Mouse (Mus musculus) liver, embryonic 16.5 days (tissue): Measurements from ENCODE around the gene Alk. TPM values are rescaled to one million over a fixed set of nuclear protein-coding genes. Genes with fewer than 3 reads are reported as not detected.

Source experiments
- ATAC-seq: fragments of 200-750 bp; cut with Nextera tagmentation; 2 replicates; pipeline ENCODE4 v1.8.0; 2017; ENCODE audit warnings: low read depth, mild to moderate bottlenecking, moderate number of reproducible peaks, moderate library complexity
- H3K27ac ChIP-seq: fragments of 300-500 bp; sonication (generic); 2 replicates; pipeline ENCODE4 v1.5.1; 2014; ENCODE audit warnings: mild to moderate bottlenecking, low read length
- H3K27me3 ChIP-seq: fragments of 300-500 bp; sonication (generic); 2 replicates; pipeline ENCODE4 v1.6.1; 2014; ENCODE audit warnings: low read depth, low read length, mixed read lengths; ENCODE audit not compliant: control insufficient read depth, insufficient read depth
- H3K36me3 ChIP-seq: fragments of 300-500 bp; sonication (generic); 2 replicates; pipeline ENCODE4 v1.6.1; 2014; ENCODE audit warnings: mild to moderate bottlenecking; ENCODE audit not compliant: control insufficient read depth, insufficient read depth
- H3K4me1 ChIP-seq: fragments of 300-500 bp; sonication (generic); 2 replicates; pipeline ENCODE4 v1.6.1; 2014; ENCODE audit warnings: low read depth, low read length, mixed read lengths; ENCODE audit not compliant: control insufficient read depth
- H3K4me2 ChIP-seq: fragments of 300-500 bp; sonication (generic); 2 replicates; pipeline ENCODE4 v1.6.1; 2014; ENCODE audit warnings: low read depth, low read length, mixed read lengths
- H3K4me3 ChIP-seq: fragments of 300-500 bp; sonication (generic); 2 replicates; pipeline ENCODE4 v1.5.1; 2014; ENCODE audit warnings: low read depth, mild to moderate bottlenecking, low read length
- H3K9ac ChIP-seq: fragments of 300-500 bp; sonication (generic); 2 replicates; pipeline ENCODE4 v1.6.1; 2014; ENCODE audit warnings: low read depth, low read length
- H3K9me3 ChIP-seq: fragments of 300-500 bp; sonication (generic); replicated peaks from 2 replicates; pipeline ENCODE4 v1.6.1; 2016; ENCODE audit warnings: low read length; ENCODE audit not compliant: control insufficient read depth
- WGBS: fragments of 180-500 bp; shearing (Covaris S2); extraction: QIAGEN DNeasy Blood & Tissue Kit; methylation state at CpG from one replicate; pipeline ENCODE4 v1.1.7; 2014; ENCODE audit not compliant: insufficient replicate concordance; 5-methylcytosine and 5-hydroxymethylcytosine counted together
- polyA plus RNA-seq: library from polyadenylated mRNA; unstranded; fragments of >200 nt; fragmentation: Nextera tagmentation; extraction: Ambion mirVana; gene quantifications from 2 replicates; pipeline ENCODE4 v1.2.1, GENCODE M21; 2015

The Alk gene
- polyA plus RNA-seq, 1 experiment from 2014 or later: 0.07 TPM

DNA sequence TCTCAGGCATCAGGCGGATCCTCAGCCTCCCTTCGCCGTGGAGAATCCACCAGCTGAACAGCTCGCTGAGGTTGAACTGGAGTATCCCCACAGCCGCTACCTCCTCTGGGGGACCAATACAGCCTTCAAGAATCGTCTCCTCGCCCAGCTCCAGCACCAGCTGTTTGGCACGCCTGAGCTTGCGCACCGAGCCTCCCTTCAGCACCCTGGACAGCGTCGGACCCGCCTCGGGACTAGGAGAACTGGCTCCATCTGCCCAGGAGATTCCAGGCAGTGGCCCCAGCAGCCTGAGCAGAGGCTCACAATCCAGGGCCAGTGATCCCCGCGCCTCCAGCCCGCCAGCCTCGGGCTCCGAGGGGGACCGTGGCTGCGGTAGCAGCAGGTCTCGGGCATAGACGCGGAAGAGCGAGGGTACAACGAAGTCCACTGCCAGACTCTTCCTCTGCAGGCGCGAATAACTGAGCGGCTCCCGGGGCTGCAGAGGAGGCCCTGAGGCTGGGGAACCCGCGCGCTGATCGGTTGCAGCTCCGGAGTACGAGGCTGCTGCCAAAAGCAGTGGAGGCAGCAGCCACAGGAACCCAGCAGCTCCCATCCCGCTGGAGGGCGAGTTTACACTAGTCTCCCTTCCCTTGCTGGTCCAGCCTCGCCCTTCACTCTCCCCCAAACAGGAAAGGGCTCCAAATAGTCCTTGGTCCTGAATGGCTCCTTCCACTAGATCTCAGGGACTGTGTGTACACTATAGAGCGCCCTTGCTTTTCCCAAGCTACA lies 1.1 kb downstream of the Alk start:
- Histone ChIP-seq H3K27ac (no peak overlapping the region), H3K27me3 (peaks cover 25% of the 10 kb centered on the region), H3K36me3 (no peaks in the 10 kb centered on the region), H3K4me3 (no peak overlapping the region), H3K4me1 (no peaks in the 10 kb centered on the region; the same call in 1 of the 2 replicates), H3K9ac (no peak overlapping the region), H3K9me3 (no peaks in the 10 kb centered on the region), H3K4me2 (no peak overlapping the region)
- 2% methylated on average over 40 of the region's 40 CpGs for WGBS
- ATAC-seq: no peak

DNA sequence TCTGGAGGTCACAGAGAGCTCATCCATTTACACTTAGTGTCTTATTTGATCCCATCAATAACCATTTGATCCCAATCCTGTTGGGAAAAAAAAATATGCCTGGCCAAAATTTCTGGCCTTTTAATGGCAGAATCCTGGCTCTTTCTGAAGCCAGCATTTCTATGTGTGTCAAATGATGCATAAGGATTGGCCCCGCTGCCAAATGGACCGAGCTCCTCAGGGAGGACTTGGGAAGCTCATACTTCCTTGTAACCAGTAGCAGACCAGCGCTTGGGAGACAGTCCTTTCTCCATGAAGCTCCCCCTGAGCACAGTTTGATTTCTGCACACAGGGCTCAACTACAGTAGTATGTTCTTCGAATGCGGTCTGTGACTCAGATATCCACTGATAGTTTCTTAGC lies 3.6 kb downstream of the Alk start:
- Histone ChIP-seq H3K9me3 (no peaks in the 10 kb centered on the region), H3K36me3 (no peaks in the 10 kb centered on the region), H3K27ac (no peak overlapping the region), H3K4me2 (no peak overlapping the region), H3K4me1 (no peaks in the 10 kb centered on the region; the same call in 1 of the 2 replicates), H3K4me3 (no peak overlapping the region), H3K9ac (no peak overlapping the region), H3K27me3 (peaks cover 25% of the 10 kb centered on the region)
- 72% methylated on average over 5 of the region's 5 CpGs for WGBS
- no peak for ATAC-seq

DNA sequence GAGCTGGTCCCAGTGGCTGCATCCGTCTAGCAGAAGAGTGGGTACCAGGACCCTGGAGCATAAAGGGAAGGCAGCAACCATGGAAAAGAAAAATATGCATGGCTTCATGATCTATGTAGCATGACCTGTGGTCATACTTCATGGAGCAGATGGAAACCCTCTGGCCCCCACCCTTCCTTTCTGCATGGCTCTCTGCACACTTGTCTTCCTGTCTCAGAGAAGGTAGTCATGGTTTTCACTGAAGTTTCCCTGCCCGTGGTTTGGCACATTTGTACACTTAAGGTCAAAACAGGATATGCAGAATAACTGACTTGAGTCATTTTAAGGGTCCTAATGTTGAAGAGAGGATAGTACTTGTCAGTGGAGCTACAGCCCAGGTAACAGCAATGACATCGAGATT lies 16.8 kb downstream of the Alk start:
- 41% methylated on average over 3 of the region's 3 CpGs for WGBS

DNA sequence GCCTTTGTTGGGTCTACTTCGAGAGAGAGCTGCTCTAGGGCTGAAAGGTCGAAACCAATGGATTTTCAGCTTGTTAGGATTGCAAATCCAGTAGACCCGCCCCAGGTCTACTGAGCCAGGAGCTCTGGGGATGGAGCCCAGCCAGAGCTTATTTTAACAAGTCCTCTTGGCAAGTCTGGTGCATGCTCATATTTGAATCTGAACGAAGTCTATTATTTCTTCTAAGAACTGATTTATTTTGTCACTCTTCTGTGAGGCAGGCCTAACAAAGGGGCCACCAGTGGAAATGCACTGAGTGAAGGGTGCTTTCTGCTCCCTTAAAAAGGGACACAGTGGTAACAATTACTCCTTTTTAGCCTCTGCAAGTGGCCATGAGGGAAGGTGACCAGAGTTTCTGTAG lies 24.3 kb downstream of the Alk start:
- Histone ChIP-seq H3K4me2 (no peak overlapping the region), H3K9me3 (0 out of 2 replicates have a peak, but pooled peaks cover 2% of the 10 kb centered on the region), H3K27me3 (no peaks in the 10 kb centered on the region), H3K36me3 (no peaks in the 10 kb centered on the region), H3K4me3 (no peak overlapping the region), H3K9ac (no peak overlapping the region), H3K27ac (no peak overlapping the region), H3K4me1 (no peaks in the 10 kb centered on the region)
- WGBS: 51% methylated on average over 4 of the region's 4 CpGs
- ATAC-seq: no peak

More for the DNA sequence above, 16.8 kb downstream of the Alk start:
- Histone ChIP-seq H3K9me3 (0 out of 2 replicates have a peak, but pooled peaks cover 2% of the 10 kb centered on the region), H3K36me3 (no peaks in the 10 kb centered on the region), H3K27me3 (no peaks in the 10 kb centered on the region), H3K4me1 (no peaks in the 10 kb centered on the region), H3K27ac (no peak overlapping the region), H3K9ac (no peak overlapping the region), H3K4me3 (no peak overlapping the region), H3K4me2 (no peak overlapping the region)
- peak; percentile 11; the same call in 1 of the 2 replicates for ATAC-seq

DNA sequence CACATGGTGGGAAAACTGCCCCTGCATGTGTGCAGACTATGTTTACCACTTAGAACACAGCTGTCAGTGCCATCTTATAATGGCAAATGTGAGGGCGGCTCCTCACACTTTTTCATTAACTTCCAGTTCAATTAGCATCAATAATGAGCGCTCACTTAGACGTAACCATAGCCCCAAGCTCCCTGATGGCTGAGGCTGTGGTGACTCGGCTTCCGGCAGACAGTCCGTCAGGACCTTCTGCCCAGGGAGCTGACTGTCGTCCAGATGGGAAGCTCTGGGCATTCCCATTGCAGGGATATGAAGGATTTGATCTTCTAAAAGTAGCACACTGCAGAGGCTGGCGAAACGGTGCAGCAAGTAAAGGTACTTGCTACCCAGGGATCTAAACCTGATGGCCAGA lies 25.1 kb downstream of the Alk start:
- Histone ChIP-seq H3K4me2 (no peak overlapping the region), H3K4me1 (no peaks in the 10 kb centered on the region), H3K27ac (no peak overlapping the region), H3K9ac (no peak overlapping the region), H3K4me3 (no peak overlapping the region), H3K27me3 (no peaks in the 10 kb centered on the region), H3K9me3 (0 out of 2 replicates have a peak, but pooled peaks cover under 1% of the 10 kb centered on the region), H3K36me3 (no peaks in the 10 kb centered on the region)
- WGBS: 74% methylated on average over 9 of the region's 9 CpGs
- ATAC-seq: no peak

DNA sequence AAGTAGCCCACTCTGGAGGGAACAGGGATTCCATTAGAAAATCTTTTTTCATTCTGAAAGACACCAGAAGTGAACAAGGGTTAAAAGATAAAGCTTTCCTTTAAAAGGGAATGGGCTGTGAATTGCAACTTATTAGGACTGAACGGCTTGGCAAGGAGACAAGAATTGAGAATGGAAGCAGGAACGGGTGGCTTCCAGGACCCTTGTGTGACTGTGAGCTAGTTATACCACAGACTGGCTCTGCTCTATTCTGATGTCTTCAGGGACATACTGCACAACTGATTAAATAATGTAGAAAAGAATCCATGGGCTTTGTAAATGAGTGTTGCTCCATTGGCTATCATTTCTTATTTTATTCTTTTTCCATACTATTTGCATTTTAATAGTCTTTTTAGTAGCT lies 33.0 kb downstream of the Alk start:
- no peak overlapping the region for H3K9ac ChIP-seq
- H3K4me3 ChIP-seq: no peak overlapping the region
- no peak for ATAC-seq
- no peaks in the 10 kb centered on the region for H3K4me1 ChIP-seq
- 66% methylated on average over 2 of the region's 2 CpGs for WGBS
- no peaks in the 10 kb centered on the region for H3K36me3 ChIP-seq
- no peaks in the 10 kb centered on the region for H3K9me3 ChIP-seq
- no peaks in the 10 kb centered on the region for H3K27me3 ChIP-seq
- H3K27ac ChIP-seq: no peak overlapping the region
- no peak overlapping the region for H3K4me2 ChIP-seq

DNA sequence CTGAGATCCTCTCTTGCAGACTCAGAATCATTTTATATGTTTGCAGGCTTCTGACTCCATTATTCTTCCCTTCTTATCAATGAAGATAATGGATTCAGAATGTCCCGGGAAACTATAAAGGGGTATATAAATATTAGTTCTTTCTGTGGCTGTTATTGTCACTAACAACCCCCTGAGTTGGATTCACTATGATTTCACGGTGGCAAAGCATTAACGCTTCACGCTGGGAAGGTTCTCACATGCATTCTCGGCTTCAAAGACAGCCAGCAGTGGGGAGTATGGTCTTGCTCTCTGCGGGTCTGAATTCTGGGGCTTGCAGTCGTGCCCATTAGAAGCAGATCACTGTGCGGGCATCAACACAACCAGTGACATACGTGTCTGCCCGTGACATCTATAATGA lies 34.9 kb downstream of the Alk start:
- Histone ChIP-seq H3K9me3 (no peaks in the 10 kb centered on the region), H3K27ac (no peak overlapping the region), H3K4me1 (no peaks in the 10 kb centered on the region), H3K4me3 (no peak overlapping the region), H3K27me3 (no peaks in the 10 kb centered on the region), H3K36me3 (no peaks in the 10 kb centered on the region), H3K9ac (no peak overlapping the region), H3K4me2 (no peak overlapping the region)
- 60% methylated on average over 10 of the region's 10 CpGs for WGBS
- no peak for ATAC-seq

DNA sequence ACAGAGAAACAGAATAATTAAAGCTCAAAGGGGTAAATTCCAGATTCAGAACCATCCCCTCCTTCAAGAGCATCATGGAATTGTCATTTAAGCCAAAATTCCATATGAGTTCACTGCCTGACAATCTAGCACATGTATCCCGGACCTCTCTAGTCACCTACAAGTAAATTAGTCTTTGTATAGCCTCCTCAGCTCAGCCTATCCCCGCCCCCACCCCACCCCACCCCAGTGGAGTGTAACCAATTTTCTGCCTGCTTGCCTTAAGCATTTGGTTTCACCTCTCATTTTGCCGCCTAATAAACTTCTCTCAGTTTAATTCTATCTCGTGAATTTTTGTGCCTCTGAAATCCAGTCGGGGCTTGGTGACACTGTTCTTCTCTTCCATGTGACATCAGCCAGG lies 41.0 kb downstream of the Alk start:
- Histone ChIP-seq H3K9ac (no peak overlapping the region), H3K36me3 (no peaks in the 10 kb centered on the region), H3K27ac (no peak overlapping the region), H3K4me3 (no peak overlapping the region), H3K27me3 (no peaks in the 10 kb centered on the region), H3K4me2 (no peak overlapping the region), H3K9me3 (no peaks in the 10 kb centered on the region), H3K4me1 (no peaks in the 10 kb centered on the region)
- WGBS: 53% methylated on average over 5 of the region's 5 CpGs
- ATAC-seq: no peak

DNA sequence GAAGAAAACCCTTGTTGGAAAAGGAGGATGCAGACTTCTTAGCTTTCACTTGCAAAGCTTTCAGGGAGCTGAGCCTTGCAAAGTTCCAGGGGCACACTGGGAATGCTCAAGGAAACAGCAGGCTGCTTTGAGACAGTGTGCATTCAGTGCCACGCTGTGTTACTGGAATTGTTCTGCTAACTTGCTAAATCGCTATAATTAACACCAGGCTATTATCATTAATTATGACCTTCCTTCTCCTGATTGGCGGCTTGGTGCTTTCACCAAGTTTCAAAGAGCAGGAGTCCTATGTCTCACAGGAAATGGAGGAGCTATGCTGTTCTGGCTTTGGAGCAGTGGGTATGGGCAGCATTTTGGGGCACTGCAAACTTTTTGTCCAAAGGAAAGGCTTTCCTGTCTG lies 43.0 kb downstream of the Alk start:
- 59% methylated on average over 3 of the region's 3 CpGs for WGBS
- H3K36me3 ChIP-seq: no peaks in the 10 kb centered on the region
- no peaks in the 10 kb centered on the region for H3K27me3 ChIP-seq
- H3K4me1 ChIP-seq: no peaks in the 10 kb centered on the region
- no peaks in the 10 kb centered on the region for H3K9me3 ChIP-seq
- H3K9ac ChIP-seq: no peak overlapping the region
- H3K4me2 ChIP-seq: no peak overlapping the region
- H3K27ac ChIP-seq: no peak overlapping the region
- H3K4me3 ChIP-seq: no peak overlapping the region
- ATAC-seq: no peak
